Mouse (Mus musculus): ENCODE results near the gene Oas1f. TPM values are rescaled to one million over a fixed set of nuclear protein-coding genes. Genes with fewer than 3 reads are reported as not detected.
"Not testable (repeated sequence)": the region's sequence is repeated elsewhere in the genome, so short reads cannot be mapped to it uniquely, and the experiment has no call there.

Oas1f gene
- total RNA-seq, 2 experiments from 2014 or later = not detected

DNA sequence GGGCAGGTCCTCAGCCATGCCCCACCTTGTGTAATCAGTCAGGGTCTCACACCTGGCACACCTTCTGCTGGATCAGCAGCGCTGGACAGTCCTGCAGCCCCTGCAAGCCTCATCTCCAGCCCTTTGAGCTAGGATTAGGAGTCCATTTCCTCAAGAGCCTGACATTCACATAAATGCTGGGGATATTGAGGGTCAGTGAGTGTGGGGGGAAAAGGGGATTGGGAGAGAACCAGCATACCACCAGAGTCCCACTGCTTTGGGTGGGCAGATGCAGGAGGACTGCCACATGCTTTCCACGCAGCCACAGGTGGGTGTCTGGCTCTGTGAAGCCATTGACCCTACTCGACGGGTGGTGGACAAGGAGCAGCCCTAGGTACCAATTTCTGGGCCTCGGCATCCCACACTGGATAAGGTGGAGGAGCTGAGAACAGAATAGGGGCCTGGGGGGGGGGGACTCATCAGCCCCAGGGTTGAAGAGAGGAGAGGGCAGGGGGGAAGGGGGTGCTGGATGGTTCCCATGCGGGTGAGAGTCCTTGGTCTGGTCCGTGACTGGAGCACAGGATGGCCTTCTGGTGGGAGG, 22.4 kb downstream of the Oas1f start:
- DNase-seq = no peak
- intact Hi-C loops (cut with DNase I; ENCODE audit: low total_unique reads) = no loop called here

DNA sequence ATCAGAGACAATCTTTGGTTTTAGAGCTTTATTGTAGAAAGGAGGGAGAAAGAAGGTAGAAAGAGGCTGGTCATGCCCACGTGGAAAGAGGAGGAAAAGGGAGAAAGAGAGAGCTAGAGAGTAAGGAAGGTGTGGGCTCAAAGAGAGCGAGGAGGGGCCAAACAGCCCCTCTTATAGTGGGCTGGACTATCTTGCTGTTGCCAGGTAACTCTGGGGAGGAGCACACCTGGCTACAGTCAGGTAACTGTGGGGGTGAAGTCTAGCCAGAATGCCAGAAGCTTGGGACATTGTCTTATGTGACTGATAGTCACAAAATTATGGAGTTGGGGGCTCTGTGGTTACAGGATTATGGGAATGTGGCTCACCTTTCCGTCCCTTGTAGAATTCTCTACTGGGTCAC, 22.9 kb downstream of the Oas1f start:
- no peak for DNase-seq
- intact Hi-C loops (cut with DNase I; ENCODE audit: low total_unique reads) = no loop called here

DNA sequence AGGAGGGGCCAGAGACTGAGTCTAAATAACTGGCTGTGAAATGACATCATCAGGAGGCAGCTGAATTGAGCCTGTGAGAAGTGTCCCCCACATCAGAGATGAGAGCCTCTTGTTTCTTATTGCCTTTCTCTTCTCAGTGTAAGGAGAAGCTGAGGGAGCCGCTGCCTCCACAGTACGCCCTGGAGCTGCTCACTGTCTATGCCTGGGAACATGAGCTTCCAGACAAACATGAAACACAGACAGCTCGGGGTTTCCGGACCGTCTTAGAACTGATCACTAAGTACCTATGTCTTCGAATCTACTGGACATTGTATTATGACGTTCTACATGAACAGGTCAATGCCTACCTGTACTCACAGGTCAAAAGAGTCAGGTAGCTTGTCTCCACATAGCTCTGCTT, 23.6 kb downstream of the Oas1f start:
- DNase-seq = no peak
- intact Hi-C loops (cut with DNase I; ENCODE audit: low total_unique reads) = no loop called here

DNA sequence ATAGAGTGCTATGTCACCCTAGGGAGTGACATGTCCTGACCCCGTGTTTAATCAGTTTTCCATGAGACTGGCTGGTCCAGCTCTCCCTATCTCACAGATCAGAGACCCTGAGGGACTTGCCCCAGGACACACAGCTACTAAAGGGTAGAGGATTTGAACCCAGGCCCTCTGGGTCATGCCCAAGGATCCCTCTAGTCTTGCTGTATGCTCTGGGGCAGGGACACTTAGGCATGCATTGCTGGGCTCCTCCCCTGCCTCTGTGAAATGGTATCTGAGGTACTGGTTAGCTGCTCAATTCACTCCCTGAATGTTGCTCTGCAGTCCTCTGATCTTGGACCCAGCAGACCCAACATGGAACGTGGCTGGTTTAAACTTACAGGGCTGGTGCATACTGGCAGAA, 24.3 kb downstream of the Oas1f start:
- intact Hi-C loops (cut with DNase I; ENCODE audit: low total_unique reads) = no loop called here

DNA sequence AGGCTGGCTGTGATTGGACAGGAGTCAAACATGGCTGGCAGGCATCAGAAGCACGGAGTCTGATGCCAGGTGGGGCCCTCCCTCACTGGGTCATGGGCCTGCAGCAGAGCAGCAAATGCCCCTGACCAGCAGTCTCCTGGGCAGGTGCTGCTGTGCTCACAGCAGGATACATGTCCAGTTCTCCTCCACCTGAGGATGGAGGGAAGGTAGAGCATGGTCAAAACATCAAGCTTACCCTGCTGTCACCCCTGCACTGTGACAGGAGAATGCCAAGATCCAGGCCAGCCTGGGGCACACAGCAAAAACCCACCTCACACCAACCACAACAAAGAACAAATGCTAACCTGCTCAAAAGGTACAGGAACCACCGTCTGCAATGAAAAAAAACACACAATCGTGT, 29.7 kb downstream of the Oas1f start:
- intact Hi-C loops (cut with DNase I; ENCODE audit: low total_unique reads); DNase-seq: not testable (repeated sequence)

More for the DNA sequence above, 24.3 kb downstream of the Oas1f start:
- DNase-seq = no peak

DNA sequence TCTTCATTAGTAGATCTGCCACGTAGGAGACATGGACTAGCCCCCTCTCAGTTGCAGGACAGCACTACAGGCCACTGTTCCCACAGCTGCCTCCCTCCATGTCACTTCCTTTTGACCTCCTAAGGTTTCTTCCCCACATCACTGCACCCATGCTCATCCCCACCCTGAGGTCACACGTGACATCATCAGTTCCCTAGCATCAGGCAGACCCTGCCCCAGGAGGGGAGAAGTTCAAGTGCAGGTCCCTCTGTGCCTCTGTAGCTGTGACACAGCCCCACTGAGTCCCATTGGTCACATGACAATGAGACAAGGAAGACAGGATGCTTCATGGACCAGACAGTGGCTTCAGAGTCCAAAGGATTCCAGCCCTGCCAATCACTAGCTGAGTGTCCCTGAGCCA, 30.2 kb downstream of the Oas1f start:
- intact Hi-C loops (cut with DNase I; ENCODE audit: low total_unique reads); DNase-seq: not testable (repeated sequence)

DNA sequence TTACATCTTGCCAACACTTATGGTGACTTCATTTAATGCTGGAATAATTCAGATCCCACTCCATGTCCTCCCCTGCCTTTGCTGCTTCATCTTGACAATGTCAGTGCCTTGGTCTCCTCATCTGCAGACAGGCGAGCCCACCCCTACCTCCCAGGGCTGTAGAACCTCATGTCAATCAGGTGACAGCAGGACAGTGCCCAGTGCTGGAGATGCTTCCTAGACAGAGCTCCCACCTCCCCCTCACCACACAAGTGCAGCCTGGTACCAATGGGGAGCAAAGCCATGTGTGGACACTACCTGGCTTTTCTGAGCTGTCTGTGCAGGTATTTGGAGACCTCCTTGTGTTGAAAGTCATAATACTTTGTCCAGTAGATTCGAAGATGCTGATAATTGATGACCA, 31.6 kb downstream of the Oas1f start:
- intact Hi-C loops (cut with DNase I; ENCODE audit: low total_unique reads); DNase-seq: not testable (repeated sequence)

DNA sequence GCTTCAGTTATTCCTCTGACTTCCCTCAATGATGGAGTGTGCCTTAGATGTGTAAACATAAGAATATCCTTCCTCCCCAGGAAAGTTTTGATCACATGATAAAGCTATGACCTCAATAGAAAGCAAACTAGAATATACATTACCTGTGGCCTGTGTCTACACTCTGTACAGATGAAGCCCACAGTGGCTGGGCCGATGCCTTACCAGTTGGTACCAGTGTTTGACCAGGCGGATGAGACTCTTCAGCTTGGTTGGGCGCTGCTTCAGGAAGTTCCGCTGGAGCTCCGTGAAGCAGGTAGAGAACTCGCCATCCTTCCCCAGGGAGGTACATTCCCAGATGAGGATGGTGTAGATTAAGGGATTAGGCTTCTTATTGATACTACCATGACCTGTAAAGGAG, 34.5 kb downstream of the Oas1f start:
- DNase-seq; intact Hi-C loops (cut with DNase I; ENCODE audit: low total_unique reads): not testable (repeated sequence)

DNA sequence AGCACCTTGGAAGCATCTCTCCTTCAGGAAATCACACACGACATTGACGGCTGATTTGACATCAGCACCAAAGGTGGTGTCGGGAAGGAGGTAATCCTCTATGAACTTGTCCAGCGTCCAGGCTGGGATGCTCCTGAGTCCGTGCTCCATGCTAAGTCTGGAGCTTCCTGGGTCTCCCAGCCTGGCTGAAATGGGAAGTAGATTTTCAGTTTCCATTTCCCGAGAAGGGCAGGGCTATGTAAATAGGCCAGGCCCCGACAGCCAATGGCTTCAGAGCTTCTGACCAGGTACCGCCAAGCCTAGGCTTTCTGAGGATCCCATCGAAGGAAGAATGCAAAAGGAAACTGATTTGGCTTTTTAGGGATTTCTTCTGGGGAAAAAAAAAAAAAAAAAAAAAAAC, 40.2 kb downstream of the Oas1f start, which contains the start of gene Oas1g:
Gene Oas1g, minus strand, starts transcription at position 201 of the 400 bp plus-strand sequence.
- intact Hi-C loops (cut with DNase I; ENCODE audit: low total_unique reads) = not testable (repeated sequence)

DNA sequence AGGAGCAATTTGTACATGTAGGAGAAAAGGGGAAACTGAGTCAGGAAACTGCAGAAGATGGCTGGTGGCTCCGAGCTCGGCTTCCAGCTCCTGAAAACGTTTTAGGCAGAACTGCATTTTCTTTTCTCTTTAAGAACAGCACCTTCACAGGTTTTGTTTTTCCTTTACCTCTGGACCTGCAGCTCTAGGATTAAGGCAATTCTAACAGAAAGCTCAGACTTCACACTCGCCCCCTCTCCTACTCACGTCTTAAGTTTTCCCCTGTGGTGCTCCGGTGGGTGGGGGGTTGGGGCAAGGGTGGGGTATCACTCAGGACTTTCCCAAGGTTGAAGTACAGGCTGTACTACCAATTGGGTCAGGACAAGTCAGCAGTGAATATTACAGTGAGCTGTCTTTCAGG, 40.7 kb downstream of the Oas1f start:
- intact Hi-C loops (cut with DNase I; ENCODE audit: low total_unique reads) = no loop called here
- DNase-seq = no peak

More for the DNA sequence above, 40.2 kb downstream of the Oas1f start, which contains the start of gene Oas1g:
- not testable (repeated sequence) for DNase-seq

DNA sequence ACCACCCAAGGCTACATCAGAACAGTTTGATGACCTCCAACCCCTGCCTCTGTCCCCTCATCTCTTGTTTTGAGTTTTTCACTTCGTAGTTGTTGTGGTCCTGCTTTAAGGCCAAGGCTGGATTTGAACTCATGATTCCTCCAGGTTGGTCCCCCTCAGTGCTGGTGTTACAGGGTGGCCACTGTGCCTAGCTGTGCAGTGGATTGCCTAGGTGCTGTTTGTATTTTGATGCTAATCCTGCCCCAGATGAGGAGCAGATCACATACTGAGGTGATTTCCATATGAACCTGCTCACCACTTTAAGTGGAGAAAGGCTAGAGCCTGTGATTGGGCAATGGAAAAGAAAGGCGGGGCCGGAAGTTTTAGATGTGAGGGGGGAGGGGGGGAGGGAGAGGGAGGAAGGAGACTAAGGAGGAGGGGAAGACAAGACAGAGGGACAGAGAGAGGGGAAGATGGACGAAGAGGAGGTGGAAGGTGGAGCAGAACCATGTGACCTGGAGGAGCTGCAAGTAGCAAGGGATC, 41.2 kb downstream of the Oas1f start:
- intact Hi-C loops (cut with DNase I; ENCODE audit: low total_unique reads); DNase-seq: not testable (repeated sequence)

DNA sequence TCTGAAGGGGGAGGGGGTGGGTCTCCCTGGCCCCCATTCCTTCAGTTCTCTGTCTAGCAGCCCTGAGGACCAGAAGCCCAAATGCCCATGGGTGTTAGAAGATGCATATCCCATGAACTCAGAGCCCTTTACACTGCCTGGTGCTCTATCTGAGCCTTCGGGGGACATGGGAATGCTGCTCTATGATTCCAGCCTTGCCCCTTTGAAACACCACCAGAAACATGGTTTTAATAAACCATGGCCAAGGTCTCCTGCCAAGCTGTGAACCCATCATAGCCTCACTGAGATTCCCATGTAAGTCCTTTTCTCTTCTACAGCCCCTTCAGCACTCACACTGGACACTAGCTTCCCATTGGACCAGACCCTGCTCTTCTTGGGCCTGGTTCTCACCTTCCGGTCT, 42.9 kb downstream of the Oas1f start:
- intact Hi-C loops (cut with DNase I; ENCODE audit: low total_unique reads) = no loop called here
- no peak for DNase-seq

DNA sequence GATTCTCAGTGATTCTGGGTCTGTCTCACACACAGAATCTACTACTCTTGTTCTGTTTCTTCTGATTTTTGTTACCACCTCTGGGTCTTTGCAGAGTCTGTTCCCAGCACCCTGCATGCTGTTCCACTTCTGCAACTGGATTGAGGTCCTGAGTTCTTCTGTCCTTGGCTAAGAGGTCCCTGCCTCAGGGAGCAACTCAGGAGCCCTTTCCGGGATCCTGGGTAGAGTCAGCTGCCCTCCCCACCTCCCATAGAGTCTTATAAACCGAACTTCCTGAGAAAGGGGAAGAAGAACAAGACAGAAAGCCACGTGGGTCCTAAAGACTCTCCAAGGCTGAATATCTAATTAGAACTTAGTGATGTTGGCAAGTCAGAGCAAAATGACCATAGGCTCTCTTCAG, 43.8 kb downstream of the Oas1f start:
- intact Hi-C loops (cut with DNase I; ENCODE audit: low total_unique reads) = no loop called here
- DNase-seq = no peak

DNA sequence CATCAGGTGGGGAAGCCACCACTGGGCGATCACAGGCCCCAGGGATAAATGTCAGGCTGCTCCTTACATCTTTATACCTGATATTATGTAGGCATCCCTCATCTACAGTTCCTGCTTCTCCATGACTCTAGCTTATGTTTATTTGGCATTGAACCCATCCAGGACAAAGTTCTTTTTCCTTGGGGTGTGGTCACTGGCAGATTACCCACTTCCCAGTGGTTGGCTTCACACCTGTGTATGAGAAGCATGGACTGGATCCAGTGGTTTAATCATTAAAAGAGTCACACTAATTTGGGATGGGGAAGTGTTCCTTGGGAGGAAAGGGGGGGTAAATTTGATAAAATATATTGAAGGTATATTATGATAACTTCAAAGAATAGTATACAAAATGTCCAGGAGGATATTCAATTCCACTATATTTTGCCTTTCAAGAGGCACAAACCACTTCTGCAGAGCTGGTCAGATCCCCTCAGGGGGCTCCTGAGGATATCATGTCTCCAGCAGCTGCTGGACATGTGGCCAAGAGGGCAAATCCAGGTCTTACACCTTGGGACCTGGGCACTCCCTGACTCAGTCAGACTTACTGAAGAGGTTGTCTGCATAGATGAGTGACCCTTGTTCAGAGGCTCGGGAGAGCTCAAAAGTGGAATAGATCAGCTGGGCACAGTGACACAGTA, 44.5 kb downstream of the Oas1f start:
- intact Hi-C loops (cut with DNase I; ENCODE audit: low total_unique reads); DNase-seq: not testable (repeated sequence)

DNA sequence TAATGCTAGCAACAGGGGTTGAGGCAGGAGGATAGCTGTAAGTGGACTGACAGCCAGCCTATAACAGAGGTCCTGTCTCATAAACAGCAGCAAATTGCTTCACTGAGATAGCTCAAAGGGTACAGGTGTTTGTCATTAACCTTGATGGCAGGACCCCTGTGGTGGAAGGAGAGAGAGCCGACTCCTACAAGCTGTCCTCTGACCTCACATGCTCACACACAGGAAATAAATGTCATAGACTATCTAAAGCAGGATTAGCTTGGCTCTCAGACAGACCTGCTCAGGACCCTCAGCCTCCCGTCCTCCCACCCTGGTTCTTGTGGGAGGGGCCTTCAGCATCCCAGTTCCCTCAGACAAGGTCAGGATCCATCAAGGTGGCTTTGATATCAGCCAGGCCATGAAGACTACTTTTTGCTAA, 45.1 kb downstream of the Oas1f start:
- intact Hi-C loops (cut with DNase I; ENCODE audit: low total_unique reads) = no loop called here
- no peak for DNase-seq

DNA sequence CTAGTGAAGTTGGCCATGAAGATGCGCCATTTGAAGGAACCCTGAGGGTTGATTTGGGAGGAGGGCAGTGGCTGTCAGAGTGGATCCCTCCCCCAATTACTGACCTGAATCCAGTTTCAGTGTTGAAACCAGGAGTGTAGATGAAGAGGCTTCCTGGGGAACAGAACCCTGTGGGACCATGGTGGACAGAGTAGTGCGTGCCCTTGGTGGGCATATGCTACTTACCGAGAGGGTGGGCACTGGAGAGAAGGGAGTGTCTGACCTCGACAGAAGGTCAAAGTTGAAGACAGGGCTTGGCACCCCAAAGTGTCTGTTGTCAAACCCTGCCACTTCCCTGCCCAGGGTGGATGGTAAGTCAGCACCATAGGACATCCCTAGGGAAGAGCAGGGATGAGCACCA, 46.7 kb downstream of the Oas1f start:
- intact Hi-C loops (cut with DNase I; ENCODE audit: low total_unique reads); DNase-seq: not testable (repeated sequence)

DNA sequence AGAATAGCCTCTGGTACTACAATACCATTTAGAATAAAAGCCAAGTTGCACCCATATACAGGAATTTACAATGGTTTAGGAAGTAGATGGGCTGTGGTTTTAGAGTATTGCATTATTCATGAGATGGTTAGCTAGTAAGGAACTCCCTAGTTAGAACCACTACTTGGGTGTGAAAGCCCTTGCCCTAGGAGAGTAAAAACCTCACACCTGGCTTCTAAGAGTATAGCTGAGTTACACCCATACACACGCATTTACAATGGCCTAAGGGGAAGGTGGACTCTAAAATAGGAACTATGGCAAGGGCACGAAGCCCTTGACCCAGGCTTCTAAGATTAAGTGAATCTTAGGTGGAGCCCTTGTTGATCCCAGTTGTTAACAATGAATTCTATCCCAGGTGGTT, 47.5 kb downstream of the Oas1f start:
- intact Hi-C loops (cut with DNase I; ENCODE audit: low total_unique reads); DNase-seq: not testable (repeated sequence)

DNA sequence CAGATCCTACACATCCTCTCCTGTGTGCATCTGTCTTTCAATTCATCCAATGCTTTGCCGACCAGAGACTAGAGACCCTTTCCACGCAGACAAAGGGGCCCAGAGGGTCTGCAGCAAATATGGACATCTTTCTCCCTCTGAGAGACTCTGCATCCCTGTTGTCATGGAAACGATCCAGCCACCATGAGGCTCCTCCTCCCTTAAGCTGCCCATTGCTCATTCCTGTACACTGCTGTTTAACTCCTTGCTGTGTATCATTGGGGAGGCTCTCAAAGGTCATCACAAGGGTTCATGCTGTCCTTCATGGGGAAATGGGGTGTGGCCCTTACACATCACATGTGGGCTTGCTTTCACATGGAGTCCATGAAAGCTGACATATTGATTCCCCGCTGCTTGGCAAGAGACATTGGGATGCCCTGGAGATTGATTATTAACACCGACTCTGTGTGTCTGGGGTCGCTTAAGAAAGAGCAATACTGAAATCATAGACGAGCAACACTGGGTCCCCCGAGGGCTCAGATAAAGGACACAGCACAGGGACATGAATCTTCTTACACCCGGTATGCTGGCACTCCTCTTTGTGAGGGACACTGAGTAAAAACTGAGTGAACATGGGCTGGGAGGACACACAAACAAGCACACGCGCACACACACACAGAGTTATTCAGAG, 48.2 kb downstream of the Oas1f start:
- intact Hi-C loops (cut with DNase I; ENCODE audit: low total_unique reads) = no loop called here
- no peak for DNase-seq

DNA sequence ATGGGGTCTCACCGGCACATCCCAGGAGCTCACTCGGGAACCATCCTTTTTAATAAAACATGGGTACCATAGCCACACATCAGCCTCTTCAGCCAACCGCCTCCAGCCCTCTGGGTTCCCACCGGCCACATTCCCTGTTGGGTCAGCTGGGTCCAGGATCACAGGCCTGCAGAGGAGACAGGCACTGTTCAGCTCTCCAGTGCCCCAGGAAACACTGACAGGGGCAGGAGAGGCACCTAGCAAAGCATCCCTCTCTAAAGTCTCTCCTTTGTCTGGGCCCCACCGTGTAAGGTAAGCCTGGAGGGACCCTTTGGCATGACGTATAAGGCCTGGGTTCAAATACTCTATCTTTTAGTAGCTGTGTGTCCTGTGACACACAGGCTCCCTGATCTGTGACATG, 51.1 kb downstream of the Oas1f start:
- no peak for DNase-seq
- intact Hi-C loops (cut with DNase I; ENCODE audit: low total_unique reads) = no loop called here

DNA sequence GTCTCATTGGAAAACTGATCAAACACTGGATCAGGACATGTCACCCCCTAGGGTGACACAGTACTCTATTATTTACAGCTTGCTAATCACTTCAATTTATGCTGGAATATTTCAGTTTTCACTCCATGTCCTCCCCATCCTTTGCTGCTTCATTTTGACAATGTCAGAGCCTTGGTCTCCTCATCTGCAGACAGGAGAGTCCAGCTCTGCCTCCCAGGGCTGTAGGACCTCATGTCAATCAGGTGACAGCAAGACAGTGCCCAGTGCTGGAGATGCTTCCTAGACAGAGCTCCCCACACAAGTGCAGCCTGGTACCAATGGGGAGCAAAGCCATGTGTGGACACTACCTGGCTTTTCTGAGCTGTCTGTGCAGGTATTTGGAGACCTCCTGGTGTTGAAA, 51.6 kb downstream of the Oas1f start:
- no peak for DNase-seq
- intact Hi-C loops (cut with DNase I; ENCODE audit: low total_unique reads) = no loop called here

DNA sequence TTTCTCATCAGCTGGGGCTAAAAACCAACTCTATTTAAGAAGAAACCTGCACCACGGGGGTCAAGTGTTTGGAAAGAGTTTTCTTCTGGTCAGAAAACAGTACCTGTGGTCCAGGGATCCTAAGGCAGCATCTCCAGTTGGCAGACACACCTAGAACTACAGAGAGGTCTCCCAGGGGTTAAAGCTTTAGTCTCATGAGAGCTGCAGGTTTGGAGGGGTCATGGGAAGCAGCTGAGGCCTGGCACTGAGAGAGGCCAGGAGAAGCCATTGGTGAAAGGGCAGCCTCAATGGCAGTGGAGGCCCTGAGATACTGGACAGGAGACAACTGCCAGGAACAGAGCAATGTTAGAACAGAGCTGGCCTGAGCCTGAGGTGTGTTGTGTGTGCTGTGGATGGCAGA, 53.5 kb downstream of the Oas1f start:
- intact Hi-C loops (cut with DNase I; ENCODE audit: low total_unique reads) = no loop called here
- DNase-seq = no peak
